Mouse (Mus musculus): ENCODE data around the gene Rrp36.

- TF ChIP-seq CTCF (IDR thresholded peaks at IDR 0.05; ENCODE audit: low read depth) = no peak
- no peak for TF ChIP-seq EP300 (IDR thresholded peaks at IDR 0.05; ENCODE audit: low read depth)
These were observed 51.9 kb downstream of the Rrp36 start for GRCm38 (mm10) chr17:46622269-46622668.
